Mouse (Mus musculus): ENCODE results near the gene Klf5.

- TF ChIP-seq POLR2AphosphoS5 (IDR thresholded peaks at IDR 0.05; ENCODE audit: insufficient replicate concordance, low read depth, low read length) (no peak), CTCF (IDR thresholded peaks at IDR 0.05; ENCODE audit: low read depth, low read length) (no peak), GATA1 (IDR thresholded peaks at IDR 0.05; ENCODE audit: borderline replicate concordance, low read length) (no peak), GATA2 (IDR thresholded peaks at IDR 0.05; ENCODE audit: borderline replicate concordance, low read depth, low read length) (no peak)
These were observed 14.6 kb downstream of the Klf5 start for GRCm38 (mm10) chr14:99313062-99313461.

Data from G1E (cell line).